Mouse (Mus musculus): ENCODE data around the gene Ncf1.

Gene Ncf1

GRCm38 (mm10) chr5:134209931-134210554 is 19.4 kb downstream of the Ncf1 start:
- DNase-seq (ENCODE audit: low spot score in 2 of 2), result no peak

- no peak for DNase-seq (ENCODE audit: low spot score in 2 of 2)
These were observed 22.7 kb downstream of the Ncf1 start for GRCm38 (mm10) chr5:134206721-134207120.

GRCm38 (mm10) chr5:134193664-134194063 is 35.8 kb downstream of the Ncf1 start:
- peak in 1 of 2 experiments; percentile 39 for DNase-seq (ENCODE audit: low spot score in 2 of 2)

- no peak for DNase-seq (ENCODE audit: low spot score in 2 of 2)
These were observed 40.9 kb downstream of the Ncf1 start for GRCm38 (mm10) chr5:134188571-134188970.

GRCm38 (mm10) chr5:134186961-134187731 is 42.3 kb downstream of the Ncf1 start:
- peak in 1 of 2 experiments; percentile 38 for DNase-seq (ENCODE audit: low spot score in 2 of 2)

GRCm38 (mm10) chr5:134186059-134186458 is 43.4 kb downstream of the Ncf1 start:
- no peak for DNase-seq (ENCODE audit: low spot score in 2 of 2)

GRCm38 (mm10) chr5:134183880-134184808 is 45.3 kb downstream of the Ncf1 start, which contains the start of gene Gtf2ird2:
TSS of gene Gtf2ird2 (plus strand) at chr5:134184019.
- DNase-seq (ENCODE audit: low spot score in 2 of 2), result peak; percentile 97 to 98

- DNase-seq (ENCODE audit: low spot score in 2 of 2), result no peak
These were observed 46.3 kb downstream of the Ncf1 start for GRCm38 (mm10) chr5:134183162-134183561.

GRCm38 (mm10) chr5:134182735-134183134 is 46.7 kb downstream of the Ncf1 start:
- DNase-seq (ENCODE audit: low spot score in 2 of 2), result peak in 1 of 2 experiments; percentile 27

- no peak for DNase-seq (ENCODE audit: low spot score in 2 of 2)
These were observed 47.3 kb downstream of the Ncf1 start for GRCm38 (mm10) chr5:134182172-134182571.

- peak; percentile 65 to 78 for DNase-seq (ENCODE audit: low spot score in 2 of 2)
These were observed 49.6 kb downstream of the Ncf1 start for GRCm38 (mm10) chr5:134179871-134180270.

GRCm38 (mm10) chr5:134178536-134178935 is 50.9 kb downstream of the Ncf1 start:
- DNase-seq (ENCODE audit: low spot score in 2 of 2), result no peak

- peak; percentile 76 to 84 for DNase-seq (ENCODE audit: low spot score in 2 of 2)
These were observed 53.1 kb downstream of the Ncf1 start, which contains the start of gene Rcc1l for GRCm38 (mm10) chr5:134176169-134176881. TSS of gene Rcc1l (minus strand) at chr5:134176774.

GRCm38 (mm10) chr5:134175696-134176095 is 53.7 kb downstream of the Ncf1 start:
- DNase-seq (ENCODE audit: low spot score in 2 of 2), result no peak

- DNase-seq (ENCODE audit: low spot score in 2 of 2), result no peak
These were observed 56.2 kb downstream of the Ncf1 start for GRCm38 (mm10) chr5:134173206-134173605.

- no peak for DNase-seq (ENCODE audit: low spot score in 2 of 2)
These were observed 59.3 kb downstream of the Ncf1 start for GRCm38 (mm10) chr5:134170167-134170566.

Measured in urinary bladder, postnatal 36 days (tissue).